Mouse (Mus musculus): ENCODE data around the gene C1qtnf1. TPM values are rescaled to one million over a fixed set of nuclear protein-coding genes. Genes with fewer than 3 reads are reported as not detected.

The C1qtnf1 gene
- polyA plus RNA-seq, 1 experiment from 2014 or later = 7.2 TPM

DNA sequence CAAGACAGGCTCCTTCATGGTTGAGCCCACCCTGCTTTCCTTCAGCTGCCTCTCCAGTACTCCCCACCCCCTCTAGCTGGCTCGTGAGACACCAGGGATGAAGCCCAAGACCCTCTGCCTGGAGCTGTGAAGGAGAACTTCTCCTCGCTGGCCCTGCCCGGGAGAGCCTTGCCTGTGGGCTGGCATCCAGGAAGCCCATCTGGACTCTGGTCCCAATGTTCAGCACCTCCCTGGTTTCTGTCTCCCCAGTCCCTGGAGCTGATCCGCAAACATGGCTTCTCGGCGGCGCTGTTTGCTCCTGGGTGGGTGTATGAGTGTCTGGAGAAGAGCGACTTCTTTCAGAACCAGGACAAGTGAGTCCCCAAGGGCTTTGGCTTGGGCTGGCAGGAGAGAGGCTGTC lies 56.2 kb downstream of the C1qtnf1 start:
- H3K27ac ChIP-seq = no peak overlapping the region
- H3K4me2 ChIP-seq = no peak overlapping the region
- no peak overlapping the region for H3K9ac ChIP-seq
- H3K4me1 ChIP-seq = peaks cover 10% of the 10 kb centered on the region
- WGBS = 86% methylated on average over 8 of the region's 8 CpGs
- no peak for ATAC-seq (replicated peaks; ENCODE audit: low FRiP score)
- H3K4me3 ChIP-seq (replicated peaks) = no peak overlapping the region
- peaks cover 29% of the 10 kb centered on the region for H3K36me3 ChIP-seq
- no peaks in the 10 kb centered on the region for H3K9me3 ChIP-seq (replicated peaks)
- peaks cover 1% of the 10 kb centered on the region; the same call in 1 of the 2 replicates for H3K27me3 ChIP-seq

DNA sequence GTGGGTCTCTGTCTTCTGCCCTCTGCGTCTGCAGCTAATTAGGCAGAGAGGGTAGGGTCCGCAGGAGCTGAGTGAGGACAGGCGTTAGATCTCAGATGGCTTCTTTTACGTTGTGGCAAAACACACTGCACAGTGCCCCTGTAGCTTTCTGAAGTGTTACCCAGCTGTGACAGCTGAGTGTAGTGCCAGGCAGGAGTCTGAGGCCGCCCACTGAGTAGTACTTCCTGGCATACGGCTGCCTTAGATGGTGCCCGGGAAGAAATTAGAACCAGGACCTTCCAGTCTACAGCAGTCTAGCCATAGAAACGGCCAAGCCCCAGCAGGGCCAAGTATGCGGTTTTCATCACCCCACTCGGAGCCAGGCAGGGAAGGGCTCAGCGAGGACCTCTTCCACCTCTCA lies 57.3 kb downstream of the C1qtnf1 start:
- H3K9ac ChIP-seq = no peak overlapping the region
- peaks cover 12% of the 10 kb centered on the region; the same call in 1 of the 2 replicates for H3K27me3 ChIP-seq
- WGBS = 76% methylated on average over 11 of the region's 11 CpGs
- no peaks in the 10 kb centered on the region for H3K9me3 ChIP-seq (replicated peaks)
- peaks cover 17% of the 10 kb centered on the region for H3K4me1 ChIP-seq
- ATAC-seq (replicated peaks; ENCODE audit: low FRiP score) = no peak
- H3K36me3 ChIP-seq = peaks cover 26% of the 10 kb centered on the region
- H3K4me2 ChIP-seq = no peak overlapping the region
- no peak overlapping the region for H3K4me3 ChIP-seq (replicated peaks)
- no peak overlapping the region for H3K27ac ChIP-seq

DNA sequence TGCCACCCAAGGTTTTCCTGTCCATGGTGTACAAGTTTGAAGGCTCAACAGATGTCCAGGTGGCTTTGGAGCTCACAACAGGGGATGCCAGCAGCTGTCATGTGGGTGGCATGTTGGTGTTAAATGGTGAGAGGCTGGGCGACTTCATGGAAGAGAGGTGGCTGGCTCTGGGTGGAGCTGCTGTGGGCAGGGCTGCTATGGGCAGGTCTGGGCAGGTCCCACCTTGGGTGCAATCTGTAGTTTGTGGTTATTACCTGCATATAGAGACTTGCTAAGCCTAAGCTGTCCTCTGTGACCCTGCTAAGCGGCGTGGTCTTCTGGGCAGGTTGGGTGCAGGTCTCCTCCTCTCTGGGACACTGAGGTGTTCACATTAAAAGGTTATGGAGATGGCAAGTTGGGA lies 57.8 kb downstream of the C1qtnf1 start:
- 92% methylated on average over 3 of the region's 3 CpGs for WGBS
- no peak for ATAC-seq (replicated peaks; ENCODE audit: low FRiP score)
- no peaks in the 10 kb centered on the region for H3K9me3 ChIP-seq (replicated peaks)

DNA sequence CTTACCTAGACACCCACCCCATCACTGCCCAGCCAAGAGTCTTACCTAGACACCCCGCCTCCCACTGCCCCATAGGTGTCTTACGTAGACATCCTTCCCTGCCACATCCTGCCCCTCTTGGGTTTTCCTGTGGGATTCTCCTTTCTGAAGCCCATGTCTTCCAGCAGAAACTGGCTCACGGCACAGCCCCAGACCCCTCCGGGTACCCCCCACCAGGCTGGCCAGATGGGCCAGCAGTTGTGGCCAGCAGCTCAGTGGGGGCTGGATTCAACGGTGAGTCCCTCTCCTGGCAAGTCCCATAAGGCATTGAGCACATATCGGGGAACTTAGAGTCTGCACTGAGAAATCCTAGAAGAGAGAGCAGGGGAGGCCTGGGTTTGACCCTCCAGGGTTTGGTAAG lies 58.3 kb downstream of the C1qtnf1 start:
- Histone ChIP-seq H3K27ac (no peak overlapping the region), H3K9ac (no peak overlapping the region), H3K36me3 (peaks cover 22% of the 10 kb centered on the region), H3K4me2 (no peak overlapping the region), H3K4me1 (peaks cover 22% of the 10 kb centered on the region), H3K9me3 (replicated peaks) (no peaks in the 10 kb centered on the region), H3K27me3 (peaks cover 18% of the 10 kb centered on the region), H3K4me3 (replicated peaks) (no peak overlapping the region)
- ATAC-seq (replicated peaks; ENCODE audit: low FRiP score) = no peak
- WGBS = 90% methylated on average over 6 of the region's 6 CpGs

More for the DNA sequence above, 57.8 kb downstream of the C1qtnf1 start:
- Histone ChIP-seq H3K9ac (no peak overlapping the region), H3K27me3 (peaks cover 16% of the 10 kb centered on the region), H3K4me1 (peaks cover 21% of the 10 kb centered on the region), H3K4me3 (replicated peaks) (no peak overlapping the region), H3K4me2 (no peak overlapping the region), H3K27ac (no peak overlapping the region), H3K36me3 (peaks cover 26% of the 10 kb centered on the region)

DNA sequence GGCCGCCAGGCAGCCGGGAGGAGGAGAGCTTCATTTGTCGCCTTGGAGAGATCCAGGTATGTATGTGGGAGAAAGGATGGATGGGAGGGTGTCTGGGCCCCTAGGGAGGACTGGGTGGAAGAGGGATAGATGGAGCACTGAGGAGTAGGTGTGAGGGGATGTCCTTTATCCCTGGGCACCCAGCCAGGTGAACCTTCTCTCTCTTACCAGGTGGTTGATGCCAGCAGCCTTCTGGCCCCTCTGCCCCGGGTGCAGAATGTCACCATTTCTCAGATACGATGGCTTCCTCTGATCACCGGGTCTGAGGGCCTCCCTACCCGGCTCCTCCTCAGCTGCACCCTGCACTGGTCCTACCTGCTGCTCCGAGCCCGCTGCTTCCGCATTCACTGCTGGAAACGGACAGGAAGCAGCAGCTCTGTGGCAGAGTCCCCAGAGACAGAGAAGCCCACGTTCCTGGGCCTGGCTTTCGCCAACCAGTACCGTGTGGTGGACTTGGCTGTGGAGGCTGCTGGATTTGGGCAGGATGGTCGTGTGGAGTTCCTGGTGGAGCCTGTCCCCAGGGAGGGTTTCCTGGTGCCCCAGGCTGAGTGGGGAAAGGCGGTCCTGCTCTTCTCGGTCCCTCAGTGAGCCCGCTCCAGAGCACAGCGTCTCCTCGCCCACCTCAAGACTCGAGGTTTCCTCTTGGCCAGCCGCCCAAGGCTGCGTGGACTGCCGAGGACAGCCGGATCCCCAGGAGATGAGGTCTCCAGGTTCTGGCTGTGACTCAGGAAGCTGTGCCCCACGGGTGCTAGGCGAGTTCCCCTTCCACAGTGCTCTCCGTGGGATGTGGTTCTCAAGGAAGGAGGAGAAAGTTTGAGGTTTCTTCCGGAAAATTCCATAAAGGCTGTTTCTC lies 59.1 kb downstream of the C1qtnf1 start:
- H3K36me3 ChIP-seq = peaks cover 21% of the 10 kb centered on the region
- no peak for ATAC-seq (replicated peaks; ENCODE audit: low FRiP score)
- H3K9ac ChIP-seq = no peak overlapping the region
- no peak overlapping the region for H3K4me3 ChIP-seq (replicated peaks)
- WGBS = 86% methylated on average over 29 of the region's 29 CpGs
- peaks cover 22% of the 10 kb centered on the region for H3K4me1 ChIP-seq
- H3K27ac ChIP-seq = no peak overlapping the region
- H3K9me3 ChIP-seq (replicated peaks) = no peaks in the 10 kb centered on the region
- peaks cover 20% of the 10 kb centered on the region for H3K27me3 ChIP-seq
- no peak overlapping the region for H3K4me2 ChIP-seq

DNA sequence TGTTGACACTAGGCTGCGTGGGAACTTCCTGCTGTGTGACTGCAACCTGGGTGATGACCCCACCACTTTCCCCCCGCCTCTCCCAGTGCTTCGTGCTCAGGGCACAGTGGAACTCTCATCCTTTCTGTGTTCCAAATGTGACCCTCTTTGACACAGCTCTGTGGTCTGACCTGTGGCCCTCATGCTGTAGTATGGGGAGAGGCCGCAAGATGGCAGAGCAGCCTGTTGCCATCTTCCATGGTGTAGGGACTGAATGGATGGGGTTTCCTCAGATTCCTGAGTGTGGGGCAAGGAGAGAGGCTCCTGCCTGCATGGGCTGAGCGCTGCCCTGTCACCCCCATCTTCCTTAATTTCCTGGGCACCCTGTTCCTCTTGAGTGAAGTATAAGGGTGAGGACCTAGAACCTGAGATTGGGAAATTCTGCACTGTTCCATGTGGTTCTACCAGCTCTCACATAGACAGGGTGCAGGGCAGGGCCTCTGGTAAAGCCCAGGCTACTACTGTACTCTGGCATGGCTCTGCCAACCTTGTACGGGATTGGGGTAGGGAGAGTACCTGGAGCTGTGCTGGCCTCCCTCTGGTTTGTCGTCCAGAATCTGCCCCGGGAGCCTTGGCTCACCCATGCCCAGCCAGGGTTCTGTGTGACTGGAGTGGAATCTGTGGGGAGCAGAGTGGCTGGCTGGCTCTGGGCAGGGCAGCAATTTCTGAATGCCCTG lies 60.3 kb downstream of the C1qtnf1 start:
- Histone ChIP-seq H3K27me3 (peaks cover 20% of the 10 kb centered on the region), H3K27ac (no peak overlapping the region), H3K4me3 (replicated peaks) (no peak overlapping the region), H3K4me2 (peak overlapping the region; percentile 2; the same call in 1 of the 2 replicates), H3K9me3 (replicated peaks) (no peaks in the 10 kb centered on the region), H3K36me3 (peaks cover 13% of the 10 kb centered on the region), H3K4me1 (peaks cover 25% of the 10 kb centered on the region), H3K9ac (no peak overlapping the region)
- 0 out of 2 replicates have a peak, but pooled peaks have one; percentile 16 for ATAC-seq (replicated peaks; ENCODE audit: low FRiP score)
- WGBS = 64% methylated on average over 8 of the region's 8 CpGs

DNA sequence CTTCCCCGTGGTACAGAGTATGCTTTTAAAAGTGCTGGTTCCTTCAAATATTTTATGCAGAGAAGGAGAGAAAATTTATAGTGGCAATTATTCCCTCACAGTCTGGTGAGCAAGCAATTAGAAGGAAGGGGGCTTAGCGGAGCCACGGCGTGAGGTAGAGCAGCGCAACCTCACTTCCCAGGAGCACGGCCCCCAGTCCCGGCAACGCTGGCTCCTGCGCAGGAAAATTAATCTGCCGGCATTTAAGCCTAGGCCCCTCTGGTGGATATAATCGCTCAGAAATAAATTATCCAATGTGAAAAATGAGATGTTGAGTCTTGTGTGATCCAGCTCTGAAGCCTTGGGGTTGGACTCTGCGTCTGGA lies 60.9 kb downstream of the C1qtnf1 start:
- H3K27me3 ChIP-seq = peaks cover 20% of the 10 kb centered on the region
- H3K36me3 ChIP-seq = peaks cover 11% of the 10 kb centered on the region
- H3K4me1 ChIP-seq = peaks cover 26% of the 10 kb centered on the region
- no peak for ATAC-seq (replicated peaks; ENCODE audit: low FRiP score)
- H3K9me3 ChIP-seq (replicated peaks) = no peaks in the 10 kb centered on the region
- no peak overlapping the region for H3K27ac ChIP-seq
- H3K4me2 ChIP-seq = peak overlapping the region; percentile 2; the same call in 1 of the 2 replicates
- WGBS = 37% methylated on average over 12 of the region's 12 CpGs
- H3K4me3 ChIP-seq (replicated peaks) = no peak overlapping the region
- H3K9ac ChIP-seq = no peak overlapping the region

DNA sequence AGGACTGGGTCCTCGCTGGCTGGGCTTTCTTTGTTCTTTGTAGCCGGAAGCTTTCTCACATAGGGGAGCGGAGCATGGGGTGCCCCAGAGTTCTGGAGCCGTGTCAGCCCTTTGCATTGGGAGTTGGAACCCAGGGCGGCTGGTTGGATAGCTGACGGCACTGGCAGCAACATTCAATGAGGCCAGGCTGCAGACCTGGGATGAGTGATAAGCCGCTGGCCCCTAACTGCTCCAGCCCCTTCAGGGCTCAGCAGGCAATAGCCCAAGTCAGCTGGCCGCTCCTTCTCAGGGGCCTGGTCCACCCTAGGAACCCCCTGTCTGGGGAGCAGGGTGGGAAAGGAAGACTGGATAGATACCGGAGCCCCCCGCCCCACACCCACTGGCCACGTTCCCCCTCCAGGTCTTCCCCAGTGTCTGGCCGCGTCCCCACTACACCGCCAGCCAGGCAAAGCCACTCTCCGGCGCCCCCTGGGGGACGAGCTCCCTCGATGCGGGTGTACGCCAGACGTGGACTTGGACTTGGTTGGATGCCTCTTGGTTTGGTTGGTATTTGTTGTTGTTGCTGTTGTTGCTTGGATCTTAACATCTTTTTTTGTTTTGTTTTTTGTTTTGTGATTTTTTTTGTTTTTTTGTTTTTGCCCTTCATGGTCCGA lies 62.7 kb downstream of the C1qtnf1 start:
- no peak overlapping the region for H3K27ac ChIP-seq
- H3K4me1 ChIP-seq = peaks cover 43% of the 10 kb centered on the region
- WGBS = 23% methylated on average over 22 of the region's 22 CpGs
- peaks cover 20% of the 10 kb centered on the region for H3K27me3 ChIP-seq
- no peak overlapping the region for H3K4me3 ChIP-seq (replicated peaks)
- H3K36me3 ChIP-seq = 0 out of 2 replicates have a peak, but pooled peaks cover 5% of the 10 kb centered on the region
- no peak; the same call in 1 of the 2 replicates for ATAC-seq (replicated peaks; ENCODE audit: low FRiP score)
- H3K9ac ChIP-seq = no peak overlapping the region
- H3K4me2 ChIP-seq = peak overlapping the region; percentile 38
- H3K9me3 ChIP-seq (replicated peaks) = no peaks in the 10 kb centered on the region

DNA sequence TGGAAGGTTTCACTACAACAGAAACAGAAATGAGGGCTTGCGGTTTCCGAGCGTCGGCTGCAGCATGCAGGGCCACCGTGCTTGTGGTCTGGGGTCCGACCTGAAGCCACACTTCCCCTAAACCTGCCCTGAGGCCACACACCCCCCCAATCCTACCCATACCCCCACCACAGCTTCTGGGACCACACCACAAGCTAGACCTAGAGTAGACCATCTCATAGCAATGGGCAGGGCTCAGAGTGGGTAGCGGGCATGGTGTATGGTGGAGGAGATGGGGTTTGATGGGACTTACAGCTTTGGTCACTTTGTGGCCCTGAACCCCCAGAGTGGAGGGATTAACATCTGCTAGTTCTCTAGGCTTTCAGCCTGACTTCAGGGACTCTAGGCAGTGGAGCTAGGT lies 63.2 kb downstream of the C1qtnf1 start:
- Histone ChIP-seq H3K27ac (no peak overlapping the region), H3K9ac (no peak overlapping the region), H3K4me2 (no peak overlapping the region), H3K36me3 (0 out of 2 replicates have a peak, but pooled peaks cover 4% of the 10 kb centered on the region), H3K4me1 (peaks cover 48% of the 10 kb centered on the region), H3K4me3 (replicated peaks) (no peak overlapping the region), H3K9me3 (replicated peaks) (no peaks in the 10 kb centered on the region), H3K27me3 (peaks cover 20% of the 10 kb centered on the region)
- ATAC-seq (replicated peaks; ENCODE audit: low FRiP score) = no peak
- 91% methylated on average over 7 of the region's 7 CpGs for WGBS

DNA sequence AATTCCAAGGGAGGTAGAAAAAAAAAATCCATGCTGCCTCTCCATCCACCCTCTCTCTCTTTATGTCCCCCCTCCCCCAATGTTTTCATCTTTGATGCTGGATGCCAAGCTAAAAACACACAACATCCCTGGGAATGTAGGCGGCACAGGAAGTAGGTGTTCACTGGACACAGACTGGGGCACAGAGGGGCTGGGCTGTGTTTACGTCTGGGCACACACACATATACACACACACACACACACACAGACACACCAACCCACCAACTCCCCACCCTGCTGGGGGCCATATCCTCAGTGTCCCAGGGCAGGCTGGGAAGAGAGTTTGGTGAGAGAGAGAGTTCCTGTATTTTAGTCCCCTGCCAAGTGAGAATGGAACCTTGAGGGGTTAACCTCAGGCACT lies 65.5 kb downstream of the C1qtnf1 start:
- Histone ChIP-seq H3K27ac (no peak overlapping the region), H3K9ac (no peak overlapping the region), H3K36me3 (no peaks in the 10 kb centered on the region), H3K4me2 (no peak overlapping the region), H3K4me1 (peaks cover 50% of the 10 kb centered on the region), H3K4me3 (replicated peaks) (no peak overlapping the region), H3K27me3 (peaks cover 30% of the 10 kb centered on the region), H3K9me3 (replicated peaks) (no peaks in the 10 kb centered on the region)
- 80% methylated on average over 2 of the region's 2 CpGs for WGBS
- ATAC-seq (replicated peaks; ENCODE audit: low FRiP score) = no peak

DNA sequence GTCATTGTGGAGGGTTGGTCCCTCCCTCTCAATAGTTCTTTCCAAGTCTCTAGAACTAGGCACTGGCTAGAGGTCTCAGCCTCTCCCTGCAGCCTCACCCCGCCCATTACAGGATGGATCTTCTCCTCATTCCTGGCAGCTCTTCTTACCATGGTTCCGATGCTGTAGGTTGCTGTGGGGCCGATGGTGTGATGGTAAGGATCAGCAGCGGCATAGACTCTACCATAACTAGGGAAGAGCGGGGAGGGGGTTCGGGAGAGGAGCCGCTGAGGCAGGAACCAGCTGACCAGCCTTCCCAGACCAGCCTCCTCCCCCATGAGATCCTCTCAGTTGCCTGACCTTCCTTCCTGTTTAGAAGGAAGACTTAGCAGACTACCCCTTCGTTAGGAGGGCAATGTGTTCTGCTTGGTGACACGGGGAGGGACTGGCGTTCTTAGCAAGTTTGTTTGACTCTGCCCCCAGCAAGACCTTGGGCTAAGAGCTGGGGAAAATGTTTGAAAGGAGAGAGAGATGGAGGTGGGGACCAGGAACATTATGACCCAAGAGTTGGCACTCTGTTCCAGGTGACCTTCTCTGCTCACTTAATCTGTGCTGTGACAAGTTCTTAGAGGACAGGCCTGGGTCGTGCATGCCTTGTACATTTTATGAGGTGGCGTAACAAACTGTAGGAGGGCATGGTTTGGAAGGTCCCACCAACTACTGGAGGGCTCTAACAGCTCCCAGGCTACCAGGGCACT lies 66.2 kb downstream of the C1qtnf1 start:
- Histone ChIP-seq H3K9ac (no peak overlapping the region), H3K27ac (no peak overlapping the region)
- WGBS = 66% methylated on average over 12 of the region's 12 CpGs

More for the DNA sequence above, 66.2 kb downstream of the C1qtnf1 start:
- H3K4me3 ChIP-seq (replicated peaks) = no peak overlapping the region
- peaks cover 43% of the 10 kb centered on the region for H3K4me1 ChIP-seq
- H3K36me3 ChIP-seq = no peaks in the 10 kb centered on the region
- H3K4me2 ChIP-seq = no peak overlapping the region
- ATAC-seq (replicated peaks; ENCODE audit: low FRiP score) = no peak
- no peaks in the 10 kb centered on the region for H3K9me3 ChIP-seq (replicated peaks)
- H3K27me3 ChIP-seq = peaks cover 29% of the 10 kb centered on the region
